ENCODE assay signal across 26 mouse cellular contexts in genomic region chr17:34928841-34929240, GRCm38 (mm10). TPM values are rescaled to one million over a fixed set of nuclear protein-coding genes. Genes with fewer than 3 reads are reported as not detected.
DNase-seq lines count a peak whose midpoint lies in the region; ATAC-seq and TF ChIP-seq lines count a peak whose summit lies in the region.
"Had no signal": no experiment of that assay in that cellular context is flagged by ENCODE, and none has a peak within 500 bp of the region (broad histone marks: within the 10 kb centered on the region; RNA-seq: fewer than 3 reads in every experiment).

No protein-coding gene starts in this region.

- H3K27ac ChIP-seq in heart, embryonic 10.5 days = peak overlapping the region; percentile 44; the same call in 1 of the 2 replicates
- no peak overlapping the region for H3K27ac ChIP-seq in heart, adult 2 months
- H3K27ac ChIP-seq: embryonic facial prominence, embryonic 10.5 days; embryonic facial prominence, embryonic 12.5 days; forebrain, embryonic 13.5 days; forebrain, embryonic 15.5 days had no signal

- 47% methylated on average over 4 of the region's 4 CpGs for WGBS in heart, embryonic 10.5 days
- 33% methylated on average over 4 of the region's 4 CpGs for WGBS in heart, adult 2 months

- peak overlapping the region; percentile 19; the same call in 1 of the 2 replicates for H3K4me3 ChIP-seq in heart, embryonic 10.5 days
- H3K4me3 ChIP-seq in heart, adult 2 months = no peak overlapping the region
- H3K4me3 ChIP-seq in E14TG2a.4 (replicated peaks; ENCODE audit: low read length) = peak overlapping the region; percentile 72
- H3K4me3 ChIP-seq: embryonic facial prominence, embryonic 10.5 days; embryonic facial prominence, embryonic 12.5 days; forebrain, embryonic 13.5 days; forebrain, embryonic 15.5 days had no signal

- no peak for TF ChIP-seq EP300 in heart, adult 2 months (IDR thresholded peaks at IDR 0.05; ENCODE audit: insufficient read depth, low read depth, low read length)

- H3K4me1 ChIP-seq in heart, embryonic 10.5 days = peaks cover 17% of the 10 kb centered on the region
- H3K4me1 ChIP-seq in heart, adult 2 months (ENCODE audit: control insufficient read depth, insufficient read depth, low read length) = peaks cover 1% of the 10 kb centered on the region; the same call in 1 of the 2 replicates
- peaks cover 46% of the 10 kb centered on the region for H3K4me1 ChIP-seq in E14TG2a.4 (replicated peaks; ENCODE audit: low read depth, low read length)

- no peak for DNase-seq in heart, embryonic 10.5 days (ENCODE audit: low spot score)
- DNase-seq in heart, adult 2 months = no peak
- DNase-seq in R1 (ENCODE audit: low read depth, low spot score) = peak; percentile 82
- DNase-seq in right cerebral cortex, adult 18-20 months = no peak
- DNase-seq: adrenal gland, adult 8-10 months; adrenal gland, postnatal 14 days; adrenal gland, postnatal 36 days; B cell, adult 2 months; cerebellum, adult 11-12 months; cerebellum, adult 2 months; cerebellum, adult 9-10 months; cerebellum, postnatal 10 days; cerebellum, postnatal 25 days; forebrain, postnatal 0 days had no signal

- no peaks in the 10 kb centered on the region for H3K9me3 ChIP-seq in heart, embryonic 10.5 days
- H3K9me3 ChIP-seq in E14TG2a.4 (ENCODE audit: low read length) = no peaks in the 10 kb centered on the region
- H3K9me3 ChIP-seq: embryonic facial prominence, embryonic 10.5 days; embryonic facial prominence, embryonic 12.5 days; forebrain, embryonic 13.5 days; forebrain, embryonic 15.5 days; G1E had no signal

- intact Hi-C loops in heart, adult 2 months (cut with DNase I) = no loop called here

- no peaks in the 10 kb centered on the region for H3K79me2 ChIP-seq in heart, adult 2 months (replicated peaks; ENCODE audit: control insufficient read depth, insufficient read depth, low read length)

- peaks cover 11% of the 10 kb centered on the region for H3K36me3 ChIP-seq in heart, embryonic 10.5 days
- H3K36me3 ChIP-seq in heart, adult 2 months (ENCODE audit: control insufficient read depth, insufficient read depth, low read length) = no peaks in the 10 kb centered on the region
- H3K36me3 ChIP-seq in E14TG2a.4 (ENCODE audit: insufficient read depth, low read length) = peaks cover 11% of the 10 kb centered on the region
- H3K36me3 ChIP-seq: embryonic facial prominence, embryonic 12.5 days; forebrain, embryonic 15.5 days had no signal

- no peak for TF ChIP-seq POLR2A in heart, adult 2 months (IDR thresholded peaks at IDR 0.05; ENCODE audit: insufficient read depth, low read depth, low read length)

- no peak for TF ChIP-seq CTCF in heart, adult 2 months (IDR thresholded peaks at IDR 0.05)
- TF ChIP-seq CTCF in E14TG2a.4 (conservative IDR thresholded peaks at IDR 0.05; ENCODE audit: low read length) = no peak

- no peak overlapping the region for H3K9ac ChIP-seq in heart, adult 2 months (ENCODE audit: low read depth, low read length)
- H3K9ac ChIP-seq: embryonic facial prominence, embryonic 12.5 days; forebrain, embryonic 13.5 days; forebrain, embryonic 15.5 days; forebrain, postnatal 0 days had no signal

- ATAC-seq in inflammation-experienced regulatory T-cells, adult 6 months = no peak
- ATAC-seq: activated CD4-positive, CD25-positive, alpha-beta regulatory T cell, adult 4 months; CD4-positive, CD25-positive, alpha-beta regulatory T cell, adult 4 months; forebrain, embryonic 13.5 days; forebrain, embryonic 15.5 days; forebrain, postnatal 0 days; Patski had no signal

- H3K27me3 ChIP-seq in heart, embryonic 10.5 days (ENCODE audit: insufficient read depth, poor library complexity, severe bottlenecking) = no peaks in the 10 kb centered on the region
- no peaks in the 10 kb centered on the region for H3K27me3 ChIP-seq in heart, adult 2 months (ENCODE audit: control insufficient read depth, insufficient read depth, low read length)
- peaks cover 23% of the 10 kb centered on the region for H3K27me3 ChIP-seq in E14TG2a.4 (ENCODE audit: insufficient read depth, low read length)
- H3K27me3 ChIP-seq: CH12.LX; forebrain, embryonic 13.5 days; forebrain, embryonic 15.5 days; Patski had no signal

RNA-seq across cellular contexts. Expression of gene Neu1, which starts 2.2 kb away (rescaled TPM):
- polyA plus RNA-seq in heart, embryonic 10.5 days (2016; fragmentation: Nextera tagmentation; extraction: Ambion mirVana) = 21.3 and 25.5 TPM in 2 replicates
- total RNA-seq in heart, adult 2 months (2021) = 10 to 100 TPM; 14.5 TPM
- 22.0 and 23.6 TPM in 2 replicates for polyA plus RNA-seq in heart, adult 2 months (2012; rRNA removed)
- polyA plus RNA-seq in inflammation-experienced regulatory T-cells, adult 6 months (2017; shearing (Covaris generic)) = 10 to 100 TPM; 12.8 to 28.2 (median 27.6) TPM

RNA-seq across cellular contexts. Expression of gene Slc44a4, which starts 14.6 kb away (rescaled TPM):
- polyA plus RNA-seq in heart, embryonic 10.5 days (2016; fragmentation: Nextera tagmentation; extraction: Ambion mirVana) = 0.10 and 0.41 TPM in 2 replicates
- total RNA-seq in heart, adult 2 months (2021) = not detected
- polyA plus RNA-seq in heart, adult 2 months (2012; rRNA removed) = 1.1 TPM in 1 of 2 replicates, not detected in the other
- not detected for polyA plus RNA-seq in inflammation-experienced regulatory T-cells, adult 6 months (2017; shearing (Covaris generic))
- total RNA-seq: forebrain, postnatal 0 days; G1E had no signal
- polyA plus RNA-seq: activated CD4-positive, CD25-positive, alpha-beta regulatory T cell, adult 4 months; CD4-positive, CD25-positive, alpha-beta regulatory T cell, adult 4 months; embryonic facial prominence, embryonic 12.5 days; forebrain, embryonic 11.5 days; forebrain, embryonic 13.5 days; forebrain, embryonic 15.5 days; forebrain, postnatal 0 days; G1E had no signal

RNA-seq across cellular contexts. Expression of gene Hspa1b, which starts 30.2 kb away (rescaled TPM):
- polyA plus RNA-seq in heart, embryonic 10.5 days (2016; fragmentation: Nextera tagmentation; extraction: Ambion mirVana) = 0.20 TPM in 1 of 2 replicates, not detected in the other
- total RNA-seq in heart, adult 2 months (2021) = 10 to 100 TPM in 1 of 2 experiments, 1 to 10 TPM in 1; 2.9 to 11.2 TPM
- polyA plus RNA-seq in heart, adult 2 months (2012; rRNA removed) = 2.0 and 6.3 TPM in 2 replicates
- polyA plus RNA-seq in inflammation-experienced regulatory T-cells, adult 6 months (2017; shearing (Covaris generic)) = under 1 TPM; 0.53 to 0.85 (median 0.80) TPM
- polyA plus RNA-seq: forebrain, embryonic 11.5 days had no signal

RNA-seq across cellular contexts. Expression of gene Ehmt2, which starts 30.6 kb away (rescaled TPM):
- polyA plus RNA-seq in heart, embryonic 10.5 days (2016; fragmentation: Nextera tagmentation; extraction: Ambion mirVana) = 46.3 and 66.0 TPM in 2 replicates
- 10 to 100 TPM; 38.0 to 42.6 TPM for total RNA-seq in heart, adult 2 months (2021)
- 61.6 and 64.0 TPM in 2 replicates for polyA plus RNA-seq in heart, adult 2 months (2012; rRNA removed)
- 10 to 100 TPM; 27.1 to 32.6 (median 29.4) TPM for polyA plus RNA-seq in inflammation-experienced regulatory T-cells, adult 6 months (2017; shearing (Covaris generic))

RNA-seq across cellular contexts. Expression of gene C2, which starts 30.8 kb away (rescaled TPM):
- polyA plus RNA-seq in heart, embryonic 10.5 days (2016; fragmentation: Nextera tagmentation; extraction: Ambion mirVana) = 0.67 and 1.6 TPM in 2 replicates
- total RNA-seq in heart, adult 2 months (2021) = 1 to 10 TPM; 1.8 to 3.1 TPM
- polyA plus RNA-seq in heart, adult 2 months (2012; rRNA removed) = 4.5 and 8.1 TPM in 2 replicates
- polyA plus RNA-seq in inflammation-experienced regulatory T-cells, adult 6 months (2017; shearing (Covaris generic)) = 1 to 10 TPM in 1 of 3 experiments, not detected in 2; 1.4 TPM
